Mouse (Mus musculus) liver, adult 2 months (tissue): ENCODE measurements around the gene Hoxa7.

Experiments used
- CTCF ChIP-seq: fragments of 200-500 bp; IDR thresholded peaks from 2 replicates; pipeline ENCODE4 v1.5.1; 2011; ENCODE audit warnings: low read depth, low read length, control low read depth
- POLR2A ChIP-seq: fragments of 200-500 bp; IDR thresholded peaks from 2 replicates; pipeline ENCODE4 v1.6.1; 2011; ENCODE audit warnings: low read length, control low read depth; ENCODE audit not compliant: insufficient read depth; ENCODE audit errors: extremely low read depth

DNA sequence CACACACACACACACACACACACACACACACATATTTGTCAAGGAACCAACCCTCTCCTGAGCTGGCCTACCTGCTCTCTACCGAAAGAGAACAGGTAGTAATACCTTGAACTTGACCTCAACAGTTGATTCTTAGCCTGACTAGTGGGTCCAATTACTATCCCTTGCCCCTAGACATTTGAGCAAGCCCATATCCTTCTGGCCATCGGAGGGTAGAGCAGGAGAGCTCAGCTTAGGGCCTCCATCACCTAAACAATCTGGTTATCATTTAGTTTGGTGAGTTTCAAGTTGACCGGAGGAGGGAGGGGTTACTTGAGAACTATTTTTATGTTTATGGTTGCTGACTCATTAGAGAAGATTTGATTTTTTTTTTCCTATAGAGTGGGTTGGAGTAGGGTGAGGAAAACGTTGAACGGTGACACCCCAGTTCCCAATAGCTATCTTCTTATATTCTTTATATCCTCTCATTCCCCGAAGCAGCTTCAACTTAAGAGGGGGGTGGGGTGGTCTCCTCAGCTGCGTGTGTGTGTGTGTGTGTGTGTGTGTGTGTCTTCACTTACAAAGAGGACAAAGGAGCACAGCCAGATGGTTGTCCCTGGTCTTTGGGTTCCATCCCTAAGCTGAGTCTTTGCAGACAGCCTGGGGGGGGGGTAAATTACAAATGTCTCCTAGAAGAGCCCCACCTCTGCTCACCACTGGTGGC, 29.7 kb upstream of the Hoxa7 start:
- TF ChIP-seq POLR2A = no peak
- no peak for TF ChIP-seq CTCF
